Mouse (Mus musculus) gastrocnemius, adult 8-10 months (tissue): ENCODE results near the gene Rad51d. TPM values are rescaled to one million over a fixed set of nuclear protein-coding genes. Genes with fewer than 3 reads are reported as not detected.

Experiments
- DNase-seq, 2 experiments: peaks; one replicate each; pipeline ENCODE4 v3.0.0; 2022; ENCODE audit warnings: low spot score in 2 of 2
- total RNA-seq, 4 experiments: library from RNA; stranded (reverse); gene quantifications; 2 replicates each; pipeline ENCODE4 v1.2.4; 2022

Gene Rad51d
- total RNA-seq, 4 experiments from 2014 or later: 3.1 to 4.1 (median 3.6) TPM

GRCm38 (mm10) chr11:82831008-82831893, 59.2 kb downstream of the Rad51d start:
- DNase-seq: no peak

GRCm38 (mm10) chr11:82826818-82827217, 63.6 kb downstream of the Rad51d start:
- DNase-seq: no peak

Other genes with a start within 250 kb of the Rad51d start
- gene Cct6b, start 126.3 kb downstream of the Rad51d start, total RNA-seq: under 1 TPM in 3 of 4 experiments, not detected in 1; 0.22 to 0.34 (median 0.32) TPM
- 10 to 100 TPM; 12.0 to 14.7 (median 13.7) TPM for gene Zfp830, start 126.3 kb downstream of the Rad51d start, total RNA-seq
- gene Lig3, start 109.5 kb downstream of the Rad51d start, total RNA-seq: 10 to 100 TPM; 19.6 to 25.6 (median 21.3) TPM
- gene Rffl, start 19.4 kb downstream of the Rad51d start, total RNA-seq: 1 to 10 TPM; 7.5 to 9.7 (median 8.8) TPM
- gene Fndc8, start 1.5 kb upstream of the Rad51d start, total RNA-seq: not detected
- gene Nle1, start 17.8 kb upstream of the Rad51d start, total RNA-seq: 10 to 100 TPM in 3 of 4 experiments, 1 to 10 TPM in 1; 9.0 to 12.9 (median 10.9) TPM
- 100 to 1,000 TPM; 184 to 219 (median 203) TPM for gene Unc45b, start 19.9 kb upstream of the Rad51d start, total RNA-seq
- 10 to 100 TPM; 10.1 to 16.3 (median 12.4) TPM for gene Slfn5, start 60.7 kb upstream of the Rad51d start, total RNA-seq
- gene Slfn9, start 101.2 kb upstream of the Rad51d start, total RNA-seq: under 1 TPM; 0.05 to 0.18 (median 0.09) TPM
- under 1 TPM; 0.17 to 0.36 (median 0.33) TPM for gene Slfn8, start 130.2 kb upstream of the Rad51d start, total RNA-seq
- gene Slfn2, start 174.5 kb upstream of the Rad51d start, total RNA-seq: under 1 TPM; 0.48 to 0.62 (median 0.56) TPM
- not detected for gene Slfn1, start 226.2 kb upstream of the Rad51d start, total RNA-seq